Mouse (Mus musculus): Measurements from ENCODE around the gene Mmp2.

DNA sequence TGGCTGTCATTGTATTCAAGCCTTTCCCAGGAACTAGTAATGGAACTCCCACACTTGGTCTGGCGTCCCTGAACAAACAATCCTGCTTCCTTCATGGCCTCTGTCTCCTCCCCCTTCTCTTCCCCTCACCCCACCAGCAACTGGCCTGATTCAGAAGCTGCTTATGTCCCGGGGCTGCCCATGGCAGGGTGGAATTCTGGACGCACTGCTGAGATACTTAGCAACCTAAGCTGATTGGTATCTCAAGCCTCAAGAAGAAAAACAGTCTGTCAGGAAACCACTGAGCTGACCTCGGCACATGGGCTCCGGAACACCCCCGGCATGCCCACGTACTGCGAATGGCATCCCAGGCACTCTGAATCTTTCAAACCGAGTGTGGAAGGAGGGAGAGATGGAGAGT lies 20.2 kb downstream of the Mmp2 start:
- TF ChIP-seq CTCF (conservative IDR thresholded peaks at IDR 0.05; ENCODE audit: low read length) (no peak), POU5F1 (IDR thresholded peaks at IDR 0.05; ENCODE audit: borderline replicate concordance, low read length) (no peak), NANOG (IDR thresholded peaks at IDR 0.05; ENCODE audit: borderline replicate concordance, low read length) (no peak)
